Mouse (Mus musculus) bone marrow macrophage, adult 2 months (primary cell): ENCODE results near the gene E130218I03Rik.
"Not testable (repeated sequence)": the region's sequence is repeated elsewhere in the genome, so short reads cannot be mapped to it uniquely, and the experiment has no call there.

Experiments used
- CTCF ChIP-seq: IDR thresholded peaks from 2 replicates; pipeline ENCODE4 v1.5.1; 2012; ENCODE audit warnings: low read depth, mild to moderate bottlenecking, low read length, moderate library complexity
- POLR2A ChIP-seq: IDR thresholded peaks from 2 replicates; pipeline ENCODE4 v1.6.1; 2012; ENCODE audit warnings: mild to moderate bottlenecking, low read depth, low read length, borderline replicate concordance

- TF ChIP-seq POLR2A, CTCF: not testable (repeated sequence)
Measured at GRCm38 (mm10) chr4:134269622-134270021, 26.2 kb downstream of the E130218I03Rik start.
